Mouse (Mus musculus) ovary, postnatal 36 days (tissue): ENCODE measurements around the gene Gm9857.

ENCODE experiments used
- DNase-seq: peaks from one replicate; pipeline ENCODE4 v3.0.0; 2022; ENCODE audit warnings: low spot score, mixed read lengths

Gene Gm9857

DNA sequence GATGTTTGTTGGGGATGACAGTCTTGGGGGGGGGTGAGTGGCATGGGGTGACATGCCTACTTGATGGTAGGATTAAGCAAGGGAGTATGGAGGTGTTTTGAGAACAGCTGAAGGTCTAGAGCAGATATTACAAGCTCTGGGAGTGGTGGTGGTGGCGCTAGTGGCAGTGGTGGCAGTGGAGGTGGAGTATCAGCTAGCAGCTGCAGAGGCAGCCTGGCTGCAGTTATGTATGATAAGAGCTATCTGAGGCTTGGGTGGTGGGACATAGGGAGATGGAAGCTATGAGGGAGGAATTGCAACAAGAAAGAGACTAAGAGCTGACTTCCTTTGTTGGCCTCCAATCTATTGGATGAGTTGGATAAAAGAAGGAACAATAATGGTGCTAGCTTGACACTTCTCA lies 18.4 kb downstream of the Gm9857 start:
- DNase-seq = no peak

DNA sequence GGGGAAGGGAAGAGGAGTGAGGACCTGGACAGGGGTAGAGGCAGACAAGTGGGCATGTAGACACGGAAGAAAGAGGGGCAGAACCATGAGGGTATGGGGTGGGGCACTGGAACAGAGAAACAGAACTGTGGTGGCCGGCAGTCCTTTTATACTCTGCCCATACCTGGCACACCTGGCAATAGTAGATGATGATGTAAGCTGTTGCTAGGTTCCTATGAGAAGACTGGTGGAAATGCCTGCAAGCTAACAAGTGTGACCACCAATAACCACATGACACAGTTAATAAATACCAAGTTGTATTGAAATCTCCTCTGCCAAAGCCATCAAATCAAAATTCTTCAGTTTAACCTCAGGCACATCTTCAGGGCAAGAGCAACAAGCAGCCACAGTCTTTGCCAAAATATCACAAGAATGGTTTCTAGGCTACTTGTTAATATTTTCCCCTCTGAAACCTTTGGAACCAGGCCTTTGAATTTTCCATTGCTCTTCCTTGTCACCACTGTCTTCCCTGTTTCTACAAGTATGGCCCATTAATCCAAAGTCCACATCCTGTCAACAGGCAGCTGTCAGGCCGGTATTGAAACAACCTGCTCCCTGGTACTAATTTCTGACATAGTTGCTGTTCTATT lies 19.7 kb downstream of the Gm9857 start:
- no peak for DNase-seq

GRCm38 (mm10) chr3:108918852-108919251 lies 21.4 kb downstream of the Gm9857 start:
- no peak for DNase-seq

DNA sequence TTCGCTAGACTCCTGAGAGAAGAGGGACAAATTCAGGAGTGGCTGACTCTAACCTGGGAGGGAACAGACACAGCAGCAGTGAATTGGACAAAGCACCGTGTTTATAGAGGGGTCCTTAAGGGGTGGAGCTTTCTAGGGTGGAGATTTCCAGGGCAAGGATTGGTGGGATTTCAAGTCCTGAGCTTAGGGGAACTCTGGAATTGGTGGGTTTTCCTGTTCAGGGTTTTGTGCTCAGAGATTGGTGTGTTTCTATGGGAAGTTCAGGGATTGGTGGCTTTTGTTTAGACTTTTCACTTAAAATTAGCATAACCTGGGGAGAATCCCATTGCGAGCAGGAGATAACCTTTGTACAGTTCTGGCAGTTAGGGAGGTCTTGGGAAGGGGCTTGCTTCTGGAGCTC lies 22.3 kb downstream of the Gm9857 start:
- DNase-seq = no peak

DNA sequence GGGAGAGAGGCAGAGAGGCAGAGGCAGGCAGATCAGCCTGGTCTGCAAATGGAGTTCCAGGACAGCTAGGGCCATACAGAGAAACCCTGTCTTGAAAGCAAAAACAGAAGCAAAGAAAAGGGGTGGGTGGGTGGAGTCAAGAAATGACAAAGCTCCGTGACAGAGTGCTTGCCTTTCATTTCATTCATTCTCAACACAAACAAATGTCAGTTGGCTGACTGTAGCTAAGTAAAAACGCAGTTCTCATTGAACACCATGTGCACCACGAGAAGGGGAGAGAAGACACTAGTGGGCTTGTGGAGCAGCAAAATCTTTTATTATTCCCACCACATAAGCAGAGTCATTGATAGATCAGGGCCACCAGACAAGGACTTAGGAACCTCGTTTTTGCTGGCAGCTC lies 23.4 kb downstream of the Gm9857 start:
- no peak for DNase-seq

DNA sequence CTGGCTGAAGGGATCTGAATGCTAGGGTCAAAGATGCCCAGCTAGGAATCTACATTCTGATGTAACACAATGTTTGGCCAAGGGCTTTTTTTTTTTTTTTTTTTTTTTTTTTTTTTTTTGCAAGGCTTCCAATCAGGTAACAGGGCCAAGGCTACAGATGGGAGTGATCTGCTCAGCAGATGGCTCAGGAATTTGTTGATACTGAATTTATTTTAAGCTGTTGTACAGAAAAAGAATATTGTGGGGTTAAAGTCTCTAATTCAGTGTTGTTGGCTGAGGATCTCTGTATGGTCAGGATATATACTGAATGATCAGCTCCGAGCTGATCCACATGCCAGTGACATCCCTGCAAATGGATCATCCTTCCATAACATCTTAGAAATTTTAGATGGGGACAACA lies 24.2 kb downstream of the Gm9857 start:
- DNase-seq = no peak

DNA sequence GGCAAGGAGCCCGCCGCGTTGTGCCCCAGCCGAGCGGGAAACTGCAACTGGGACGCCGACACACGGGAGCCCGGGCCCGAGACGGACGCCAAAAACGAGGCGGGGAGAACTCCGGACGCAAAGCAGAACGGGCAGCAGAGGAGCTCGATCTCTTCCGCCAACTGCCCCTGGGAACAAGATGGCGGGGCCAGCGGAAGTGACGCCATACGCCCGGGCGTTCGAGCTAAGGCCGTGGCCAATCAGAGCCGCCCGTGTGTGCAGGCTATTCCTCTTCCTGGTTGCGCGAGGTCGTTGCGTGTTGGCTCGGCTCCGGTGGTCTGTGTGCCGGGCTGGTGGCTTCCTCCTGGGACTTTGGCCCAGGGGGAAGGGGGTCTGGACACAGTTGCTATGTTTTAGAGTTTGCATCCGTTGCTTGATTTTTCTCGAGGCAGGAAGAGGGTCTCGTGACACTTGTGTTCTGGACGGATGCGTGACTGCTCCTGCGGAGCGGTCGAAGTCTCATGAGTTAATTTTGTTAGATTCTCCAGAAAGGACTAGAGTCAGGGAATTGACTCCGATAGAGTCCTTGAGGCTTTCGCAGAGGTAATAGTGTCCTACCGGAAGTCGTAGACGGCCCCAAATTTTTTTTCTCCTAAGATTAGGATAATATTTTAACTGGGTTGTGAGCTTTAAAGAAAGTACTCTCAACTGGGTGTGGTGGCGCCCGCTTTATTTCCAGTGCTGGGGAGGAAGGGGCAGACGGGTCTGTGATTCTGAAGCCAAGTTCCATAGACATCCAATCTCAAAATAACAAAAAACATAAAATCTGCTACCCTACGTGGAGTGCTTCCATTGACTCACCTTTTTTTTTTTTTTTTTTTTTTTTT lies 28.5 kb downstream of the Gm9857 start, which contains the start of gene Prpf38b:
Prpf38b (minus strand) TSS at position 180 of the 866 bp plus-strand sequence.
- DNase-seq = peak; percentile 93

GRCm38 (mm10) chr3:108911081-108911547 lies 29.1 kb downstream of the Gm9857 start:
- DNase-seq = peak; percentile 52

DNA sequence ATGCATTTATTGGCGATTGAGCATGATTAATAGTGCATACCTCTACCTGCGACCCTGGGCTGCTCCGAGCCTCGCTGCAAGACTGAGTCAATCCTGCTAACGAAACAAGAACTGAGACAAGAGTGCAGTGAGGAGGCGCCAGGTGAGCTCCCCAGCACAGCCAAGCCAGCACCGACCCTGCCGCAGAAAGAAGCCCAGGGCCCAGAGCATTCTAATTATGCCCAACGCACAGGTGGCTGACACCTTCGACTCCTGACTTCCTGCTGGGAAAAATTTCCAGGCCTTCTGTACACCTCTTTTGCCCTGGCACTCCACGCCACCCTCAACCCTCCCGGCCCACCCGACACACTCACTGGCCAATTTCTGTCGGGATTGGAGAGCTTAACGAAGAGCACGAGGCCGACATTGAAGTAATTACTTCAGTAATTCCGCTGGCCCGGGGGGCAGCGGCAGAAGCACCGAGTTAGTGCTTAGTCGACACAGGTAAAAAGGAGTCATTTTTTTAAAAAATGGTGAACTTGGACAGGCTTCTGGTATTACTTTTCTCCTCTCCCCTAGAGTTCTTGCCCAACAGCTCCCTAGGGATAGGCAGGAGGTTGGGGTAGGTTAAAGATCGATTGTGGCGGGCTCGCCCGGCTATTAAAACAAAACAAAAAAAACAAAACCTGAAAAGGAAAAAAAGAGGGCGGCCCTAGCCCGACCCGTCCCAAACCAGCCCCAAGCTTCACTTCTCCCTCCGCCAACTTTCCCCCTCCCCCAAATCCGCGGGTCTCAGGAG lies 29.8 kb downstream of the Gm9857 start:
- no peak for DNase-seq

- no peak for DNase-seq
Observed at GRCm38 (mm10) chr3:108902934-108903333, 37.3 kb downstream of the Gm9857 start.

DNA sequence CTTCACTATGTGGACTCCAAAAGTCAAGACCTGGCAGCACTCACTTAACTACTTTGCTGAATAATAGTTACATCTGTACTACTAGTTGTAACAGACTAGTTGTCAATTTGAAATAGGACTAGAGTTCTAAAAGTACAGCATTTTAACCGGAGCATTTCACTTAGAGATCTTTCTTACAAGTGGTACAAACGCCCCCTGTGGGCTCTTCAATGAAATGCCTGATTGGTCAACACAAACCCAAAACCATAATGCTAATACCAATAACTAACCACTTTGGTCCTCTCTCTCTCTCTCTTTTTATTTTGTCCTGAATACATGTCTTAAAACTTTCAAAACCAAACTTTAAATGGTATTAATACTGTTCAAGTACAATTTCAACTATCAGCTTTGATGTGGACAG lies 38.2 kb downstream of the Gm9857 start:
- no peak for DNase-seq

DNA sequence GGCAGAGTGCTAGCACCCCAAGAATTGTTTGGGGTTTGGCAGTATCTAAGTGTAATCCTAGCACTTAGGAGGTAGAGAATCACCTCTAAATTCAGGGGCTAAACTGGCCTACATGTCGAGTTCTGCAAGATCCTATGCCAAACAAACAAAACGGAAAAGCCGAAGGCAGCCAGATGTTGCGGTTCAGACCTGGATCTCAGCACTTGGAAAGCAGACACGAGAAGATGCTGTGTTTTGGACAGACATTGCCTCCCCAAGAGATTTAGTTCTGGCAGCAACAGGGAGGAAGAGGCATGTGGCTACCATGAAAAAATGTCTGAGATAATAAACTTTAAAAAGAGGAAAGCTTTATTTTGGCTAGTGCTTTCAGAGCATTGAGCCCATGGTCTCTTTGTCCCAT lies 39.6 kb downstream of the Gm9857 start:
- DNase-seq = no peak

GRCm38 (mm10) chr3:108900147-108900546 lies 40.1 kb downstream of the Gm9857 start:
- no peak for DNase-seq

GRCm38 (mm10) chr3:108898640-108899039 lies 41.6 kb downstream of the Gm9857 start:
- no peak for DNase-seq

DNA sequence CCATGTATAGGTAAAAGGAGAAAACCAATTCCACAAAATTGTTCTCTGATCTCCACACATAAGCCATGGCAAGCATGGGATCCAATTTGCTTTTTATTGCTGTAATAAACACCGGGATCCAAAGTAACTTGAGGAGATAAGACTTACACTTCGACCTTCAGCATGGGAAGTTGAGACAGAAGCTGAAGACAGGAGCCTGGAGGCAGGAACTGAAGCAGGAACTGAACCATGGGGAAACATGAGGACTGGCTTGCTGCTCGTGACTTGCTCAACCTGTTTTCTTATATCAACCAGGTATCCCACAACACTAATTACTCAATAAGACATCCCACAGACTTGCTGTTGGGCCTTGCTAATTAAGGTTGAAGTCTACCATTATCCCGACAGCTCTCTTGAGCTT lies 47.3 kb downstream of the Gm9857 start:
- no peak for DNase-seq

DNA sequence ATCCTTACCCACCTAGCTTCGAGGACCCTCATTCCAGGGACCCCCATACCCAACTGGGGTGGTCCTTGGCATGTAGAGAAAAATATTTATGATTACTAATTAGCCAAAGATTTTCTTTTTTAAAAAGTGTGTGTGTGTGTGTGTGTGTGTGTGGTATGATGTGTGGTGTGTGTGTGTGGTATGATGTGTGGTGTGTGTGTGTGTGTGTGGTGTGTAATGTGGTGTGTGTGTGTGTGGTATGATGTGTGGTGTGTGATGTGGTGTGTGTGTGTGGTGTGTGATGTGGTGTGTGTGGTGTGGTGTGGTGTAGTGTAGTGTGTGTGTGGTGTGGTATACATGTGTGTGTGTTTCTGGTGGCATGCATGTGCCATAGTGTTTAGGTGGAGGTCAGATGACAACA lies 48.2 kb downstream of the Gm9857 start:
- DNase-seq = no peak
